Mouse (Mus musculus): ENCODE measurements at regions not wholly inside any gene's neighbourhood (a gene's known extent, or its start where the extent isn't known, plus 50 kb on each side); places are given as distances from the start of the nearest gene placed in this dataset.
"Not testable (repeated sequence)": the region's sequence is repeated elsewhere in the genome, so short reads cannot be mapped to it uniquely, and the experiment has no call there.

GRCm38 (mm10) chr16:93335322-93336111 is 268.3 kb downstream of the Setd4 start:
- DNase-seq: no peak

DNA sequence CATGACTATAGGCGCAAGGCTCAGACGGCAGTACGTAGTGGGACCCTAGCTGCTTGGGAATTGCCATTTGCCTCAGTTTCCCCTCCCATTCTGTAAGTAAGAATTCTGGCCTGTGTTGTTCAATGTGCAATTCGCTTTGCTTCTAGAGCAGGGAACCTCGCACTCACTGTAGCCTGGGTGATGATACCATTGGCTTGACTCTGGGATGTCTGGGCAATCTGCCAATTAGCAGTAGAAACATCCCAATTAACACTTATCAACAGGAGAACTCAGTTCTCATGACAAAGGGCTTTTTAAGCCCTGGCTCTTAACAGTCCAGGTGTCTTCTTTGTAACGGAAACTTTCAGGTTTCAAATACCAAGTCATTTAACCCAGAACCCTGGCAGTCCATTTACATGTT is 270.2 kb downstream of the Setd4 start:
- DNase-seq: no peak

- DNase-seq: no peak
These were observed 275.0 kb downstream of the Setd4 start for GRCm38 (mm10) chr16:93328680-93329395.

- DNase-seq: peak; percentile 6
These were observed 279.0 kb downstream of the Setd4 start for GRCm38 (mm10) chr16:93324911-93325310.

DNA sequence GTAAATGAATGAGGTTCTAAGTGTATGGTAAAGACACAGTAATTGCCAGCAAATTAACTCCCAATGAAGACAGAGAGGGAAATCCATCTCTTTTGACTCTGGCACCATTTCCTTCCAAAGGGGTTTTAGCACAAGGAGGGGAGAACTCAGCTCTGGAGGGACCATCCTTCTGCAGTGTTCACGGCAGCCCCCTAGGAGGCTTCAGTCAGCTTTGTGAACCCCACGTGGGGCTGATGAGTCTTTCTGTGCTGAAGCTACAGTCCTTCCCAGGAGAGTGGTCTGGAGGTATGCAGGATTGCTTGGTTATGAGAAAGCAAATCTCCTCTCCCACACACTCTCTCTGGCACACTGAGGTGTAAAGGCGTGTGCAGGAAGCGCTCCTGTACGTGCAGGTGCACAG is 280.7 kb downstream of the Setd4 start:
- DNase-seq: no peak

GRCm38 (mm10) chr16:93319581-93319980 is 284.3 kb downstream of the Setd4 start:
- DNase-seq: no peak

DNA sequence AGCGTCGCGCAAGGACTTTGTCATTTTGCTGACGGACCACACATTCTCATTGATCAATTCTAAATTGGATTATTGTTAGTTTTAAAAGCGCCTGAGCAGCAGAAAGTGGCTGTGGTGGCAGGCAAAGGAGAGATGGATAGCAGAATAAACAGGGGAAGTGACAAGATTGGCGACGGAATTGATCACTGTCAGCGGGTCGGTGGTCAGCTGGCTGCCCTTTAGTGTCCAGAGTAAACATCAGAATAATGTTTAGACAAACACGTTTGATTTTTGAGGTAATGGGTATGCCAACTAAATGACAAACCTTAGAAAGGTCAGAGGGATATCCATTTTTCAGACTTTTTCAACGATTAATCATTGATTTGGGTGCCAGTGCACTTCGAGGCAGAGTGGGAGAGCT is 292.2 kb downstream of the Setd4 start:
- DNase-seq: no peak

DNA sequence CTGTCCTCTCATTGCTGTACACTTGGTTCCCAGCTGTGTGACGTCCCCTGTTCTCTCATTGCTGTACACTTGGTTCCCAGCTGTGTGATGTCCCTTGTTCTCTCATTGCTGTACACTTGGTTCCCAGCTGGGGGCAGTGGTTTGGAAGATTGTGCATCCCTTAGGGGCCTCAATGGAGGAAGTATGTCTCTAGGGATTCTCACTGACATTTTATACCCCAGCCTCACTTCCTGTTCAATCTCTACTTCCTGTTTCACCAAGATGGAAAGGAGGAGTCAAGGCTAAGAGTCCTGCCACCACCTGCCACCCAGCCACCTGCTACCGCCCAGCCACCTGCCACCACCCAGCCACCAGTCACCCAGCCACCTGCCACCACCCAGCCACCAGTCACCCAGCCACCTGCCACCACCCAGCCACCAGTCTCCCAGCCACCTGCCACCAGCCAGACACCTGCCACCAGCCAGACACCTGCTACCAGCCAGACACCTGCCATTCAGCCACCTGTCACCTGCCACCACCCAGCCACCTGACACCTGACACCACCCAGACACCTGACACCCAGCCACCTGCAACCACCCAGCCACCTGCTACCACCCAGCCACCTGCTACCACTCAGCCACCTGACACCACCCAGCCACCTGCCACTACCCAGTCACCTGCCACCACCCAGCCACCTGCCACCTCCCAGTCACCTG is 295.1 kb downstream of the Setd4 start:
- DNase-seq: no peak

DNA sequence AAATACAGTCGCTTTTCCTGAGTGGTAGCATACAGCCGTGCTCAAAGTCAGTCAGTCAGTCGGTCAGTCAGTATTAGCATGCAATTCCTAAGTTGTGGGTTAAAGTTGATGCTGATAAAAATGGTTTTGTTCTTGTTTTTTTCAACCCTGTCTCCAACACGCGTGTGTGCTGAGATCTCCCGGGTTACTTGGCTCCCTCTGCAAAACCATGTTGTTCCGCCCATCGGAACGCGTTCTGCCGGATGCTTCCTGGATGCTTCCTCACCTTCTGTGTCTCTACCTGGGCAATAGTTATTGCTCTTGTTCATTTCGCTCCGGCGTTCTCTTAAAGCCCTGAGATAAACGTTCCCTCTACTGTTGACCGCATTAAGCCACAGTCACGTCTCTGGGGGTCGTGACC is 296.9 kb downstream of the Setd4 start:
- DNase-seq: no peak

- not testable (repeated sequence) for DNase-seq
These were observed 297.7 kb downstream of the Setd4 start for GRCm38 (mm10) chr16:93306140-93306539.

DNA sequence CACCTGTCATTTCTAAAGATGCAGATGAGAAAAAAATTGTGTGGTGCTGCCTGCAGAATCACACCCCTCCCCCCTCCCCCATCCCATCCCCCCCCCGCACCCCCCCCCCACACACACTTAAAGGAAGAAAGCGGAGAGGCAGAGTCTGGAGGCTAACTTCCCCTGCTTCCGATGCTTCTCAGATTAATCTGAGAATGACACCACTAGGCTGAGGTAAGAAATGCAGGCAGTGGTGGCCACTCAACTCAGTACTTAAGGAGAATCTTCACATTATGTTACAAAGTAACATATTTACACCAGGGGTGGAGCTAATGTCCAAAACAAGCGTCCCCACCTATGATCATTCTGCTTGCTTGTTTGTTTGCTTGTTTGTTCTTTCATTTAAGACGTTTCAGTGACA is 309.4 kb downstream of the Setd4 start:
- no peak for DNase-seq

GRCm38 (mm10) chr16:93292965-93293653 is 310.8 kb downstream of the Setd4 start:
- peak; percentile 81 for DNase-seq

GRCm38 (mm10) chr16:93292181-93292834 is 311.6 kb downstream of the Setd4 start:
- no peak for DNase-seq

- DNase-seq: no peak
These were observed 315.8 kb downstream of the Setd4 start for GRCm38 (mm10) chr16:93288036-93288435.

DNA sequence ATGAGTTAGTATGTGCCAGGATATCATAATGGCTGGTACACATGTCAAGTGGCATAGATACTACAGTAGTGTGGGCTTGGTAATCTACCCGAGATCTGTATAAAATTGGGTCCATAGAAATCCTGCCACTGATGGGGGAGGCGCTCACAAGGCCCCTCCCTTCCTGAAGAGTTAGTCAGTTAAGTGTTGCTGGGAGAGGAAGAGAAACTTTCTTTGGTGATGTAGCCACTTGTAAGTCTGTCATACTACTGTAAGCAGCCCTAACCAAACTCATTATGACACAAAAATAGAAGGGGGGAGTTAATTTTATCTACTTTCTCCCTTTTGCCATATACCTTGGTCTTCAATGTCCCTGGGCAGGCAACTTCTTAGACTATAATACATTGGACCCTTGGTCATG is 316.3 kb downstream of the Setd4 start:
- DNase-seq: no peak

DNA sequence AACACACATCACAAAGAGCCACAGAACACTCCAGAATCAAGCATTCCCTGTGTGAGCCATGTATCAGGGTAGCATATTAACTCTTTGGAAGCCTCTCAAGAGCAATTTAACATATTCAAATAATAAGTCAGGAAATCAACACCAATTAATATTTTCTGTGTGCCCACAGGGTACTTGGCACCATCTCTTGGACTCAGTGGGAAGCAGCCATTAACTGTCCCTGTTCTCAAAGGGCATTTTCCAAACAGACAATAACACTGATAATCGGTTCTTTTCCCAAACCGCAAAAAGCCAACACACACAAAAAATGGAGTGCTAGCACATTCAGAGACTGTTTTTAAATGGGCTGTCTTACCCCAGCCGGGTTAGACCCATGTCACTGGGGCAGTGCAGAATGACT is 317.0 kb downstream of the Setd4 start:
- no peak for DNase-seq

- no peak for DNase-seq
These were observed 318.7 kb downstream of the Setd4 start for GRCm38 (mm10) chr16:93285191-93285590.

DNA sequence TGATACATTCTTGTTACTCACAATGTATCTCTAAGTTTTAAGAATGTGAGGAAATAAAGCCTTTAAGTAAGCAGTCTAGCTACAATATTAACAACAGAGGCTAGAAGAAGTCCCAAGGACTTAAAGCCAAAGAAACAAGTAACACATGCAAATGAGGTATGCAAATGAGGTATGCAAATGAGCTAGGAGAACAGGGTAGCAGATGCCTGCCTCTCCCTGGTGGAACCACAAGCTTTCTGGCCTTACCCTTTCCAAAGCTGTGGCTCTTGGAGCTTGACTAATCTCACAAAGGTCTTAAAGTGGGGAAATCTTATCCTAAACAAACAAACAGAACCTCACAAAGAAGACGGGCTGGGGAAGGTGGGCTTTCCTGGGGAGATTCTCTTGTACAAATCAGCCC is 322.1 kb downstream of the Setd4 start:
- no peak for DNase-seq

GRCm38 (mm10) chr16:93272636-93273035 is 331.2 kb downstream of the Setd4 start:
- DNase-seq: no peak

- DNase-seq: no peak
These were observed 331.7 kb downstream of the Setd4 start for GRCm38 (mm10) chr16:93272146-93272545.

DNA sequence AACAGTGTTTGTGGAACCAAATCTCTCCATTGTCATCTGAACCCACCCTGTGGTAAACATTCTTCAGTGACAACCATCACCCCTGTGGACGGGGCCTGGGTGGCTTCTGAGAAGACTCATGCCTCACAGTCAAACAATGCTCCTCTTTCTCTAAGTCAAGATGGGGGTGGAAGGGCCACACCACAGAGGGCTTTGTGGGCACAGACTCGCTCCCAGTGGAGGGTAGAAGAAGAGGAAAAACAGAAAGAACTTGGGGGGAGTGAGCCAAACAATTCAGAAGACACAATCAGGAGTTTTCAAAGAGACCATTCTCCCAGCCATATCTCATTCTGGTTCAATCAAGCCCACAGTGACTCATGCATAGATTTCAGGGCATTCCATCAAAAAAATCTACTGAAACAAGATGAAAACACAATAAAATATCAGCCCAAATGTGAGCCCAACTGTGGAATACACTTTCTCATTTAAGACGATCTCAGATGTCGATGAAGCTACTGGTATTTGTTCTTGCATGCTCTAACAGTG is 339.7 kb downstream of the Setd4 start:
- DNase-seq: no peak

DNA sequence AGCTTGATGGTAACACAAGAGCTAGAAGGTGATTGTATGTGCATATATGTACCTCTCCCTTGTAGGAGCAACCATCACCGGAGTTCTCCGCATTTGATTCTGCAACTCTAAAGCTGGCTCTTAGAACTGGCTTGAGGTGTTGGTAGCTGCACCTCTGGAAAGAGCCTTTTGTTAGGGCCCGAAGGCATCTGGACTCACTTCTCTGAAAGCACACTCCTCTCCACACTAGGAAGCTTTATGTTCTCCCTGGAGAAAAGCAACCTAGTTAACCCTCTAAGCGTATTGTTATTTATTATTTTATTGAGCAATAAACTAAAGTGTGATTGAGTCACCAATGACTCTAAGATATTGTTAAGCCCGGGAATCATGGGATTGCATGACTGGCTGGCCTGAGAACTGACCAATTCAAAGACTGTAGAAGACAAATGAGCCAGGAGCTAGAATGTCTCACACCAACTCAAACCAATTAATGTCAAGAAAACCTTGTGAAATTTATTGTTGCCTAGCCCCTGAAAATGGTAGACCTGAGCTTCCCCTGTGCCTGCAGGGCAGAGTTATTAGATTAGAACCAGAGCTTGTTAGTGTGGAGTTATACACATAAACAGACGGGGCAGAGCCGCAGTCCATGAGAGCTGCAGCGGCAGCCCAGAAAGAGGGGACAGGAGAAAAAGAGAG is 340.6 kb downstream of the Setd4 start:
- no peak for DNase-seq

Data from lung, postnatal 14 days (tissue).